ENCODE assay signal across 8 mouse cellular contexts in genomic region chr5:22344556-22344975, GRCm38 (mm10). TPM values are rescaled to one million over a fixed set of nuclear protein-coding genes. Genes with fewer than 3 reads are reported as not detected.
DNase-seq lines count a peak whose midpoint lies in the region; ATAC-seq and TF ChIP-seq lines count a peak whose summit lies in the region.

Gene Reln, minus strand, starts transcription at chr5:22344702.

- peak within 1 kb of the TSS; percentile 72 for H3K9ac ChIP-seq in ES-Bruce4 (ENCODE audit: low read depth, poor library complexity, severe bottlenecking)
- H3K9ac ChIP-seq in heart, postnatal 0 days (replicated peaks; ENCODE audit: low read depth, low read length) = no peak within 1 kb of the TSS
- peak within 1 kb of the TSS; percentile 88 for H3K9ac ChIP-seq in neural tube, embryonic 13.5 days

- no peak for TF ChIP-seq EP300 in ES-Bruce4 (IDR thresholded peaks at IDR 0.05; ENCODE audit: insufficient read depth, low read depth, low read length)
- TF ChIP-seq EP300 in heart, postnatal 0 days (IDR thresholded peaks at IDR 0.05; ENCODE audit: low read depth) = no peak

- intact Hi-C loops in gastrocnemius, adult 2 months (cut with DNase I) = no loop called here
- intact Hi-C loops in left cerebral cortex, postnatal 36 days (cut with DNase I) = loop anchor here (10.0 kb wide), 1 partner anchor 160 kb away; no protein-coding TSS in a partner anchor

- no peaks in the 10 kb centered on the region for H3K4me1 ChIP-seq in ES-Bruce4 (ENCODE audit: control insufficient read depth, insufficient read depth, low read length)
- H3K4me1 ChIP-seq in heart, postnatal 0 days (ENCODE audit: control insufficient read depth, insufficient read depth) = no peaks in the 10 kb centered on the region
- H3K4me1 ChIP-seq in neural tube, embryonic 13.5 days (replicated peaks) = peaks cover 38% of the 10 kb centered on the region

- peak within 1 kb of the TSS; percentile 96 for H3K4me2 ChIP-seq in heart, postnatal 0 days (ENCODE audit: low read depth, low read length)
- H3K4me2 ChIP-seq in neural tube, embryonic 13.5 days = peak within 1 kb of the TSS; percentile 89

- H3K4me3 ChIP-seq in gastrocnemius, adult 2 months = peak within 1 kb of the TSS; percentile 72
- peak within 1 kb of the TSS; percentile 65 for H3K4me3 ChIP-seq in ES-Bruce4 (ENCODE audit: low read depth, low read length)
- H3K4me3 ChIP-seq in heart, postnatal 0 days (ENCODE audit: low read depth, low read length) = peak within 1 kb of the TSS; percentile 65
- peak within 1 kb of the TSS; percentile 63 for H3K4me3 ChIP-seq in neural tube, embryonic 13.5 days

- no peak for ATAC-seq in heart, postnatal 0 days (ENCODE audit: insufficient read depth, low read depth)
- ATAC-seq in neural tube, embryonic 13.5 days (ENCODE audit: low read depth) = peak; percentile 90

- no peak within 1 kb of the TSS for H3K27ac ChIP-seq in gastrocnemius, adult 2 months
- H3K27ac ChIP-seq in ES-Bruce4 (ENCODE audit: insufficient read depth, low read length) = no peak within 1 kb of the TSS
- H3K27ac ChIP-seq in heart, postnatal 0 days (ENCODE audit: low read depth) = no peak within 1 kb of the TSS
- peak within 1 kb of the TSS; percentile 96 for H3K27ac ChIP-seq in neural tube, embryonic 13.5 days (replicated peaks)

- no peak for TF ChIP-seq CTCF in gastrocnemius, adult 2 months (IDR thresholded peaks at IDR 0.05)
- TF ChIP-seq CTCF in ES-Bruce4 (IDR thresholded peaks at IDR 0.05; ENCODE audit: low read depth, low read length) = no peak
- TF ChIP-seq CTCF in heart, postnatal 0 days (IDR thresholded peaks at IDR 0.05; ENCODE audit: low read depth) = no peak

- under 1% methylated on average over 31 of the region's 68 CpGs for WGBS in heart, postnatal 0 days
- WGBS in neural tube, embryonic 13.5 days = 0% methylated on average over 44 of the region's 68 CpGs

- H3K27me3 ChIP-seq in ES-Bruce4 (ENCODE audit: control insufficient read depth, insufficient read depth, low read length, poor library complexity, severe bottlenecking) = peaks cover 25% of the 10 kb centered on the region
- peaks cover 85% of the 10 kb centered on the region for H3K27me3 ChIP-seq in heart, postnatal 0 days (ENCODE audit: control insufficient read depth, insufficient read depth, low read length)
- peaks cover 46% of the 10 kb centered on the region for H3K27me3 ChIP-seq in neural tube, embryonic 13.5 days

- no peaks in the 10 kb centered on the region for H3K36me3 ChIP-seq in ES-Bruce4 (ENCODE audit: control insufficient read depth, insufficient read depth, low read length, poor library complexity, severe bottlenecking)
- no peaks in the 10 kb centered on the region for H3K36me3 ChIP-seq in heart, postnatal 0 days (replicated peaks; ENCODE audit: control insufficient read depth, insufficient read depth, low read length)
- no peaks in the 10 kb centered on the region for H3K36me3 ChIP-seq in neural tube, embryonic 13.5 days

- TF ChIP-seq POLR2A in ES-Bruce4 (IDR thresholded peaks at IDR 0.05; ENCODE audit: insufficient read depth, low read length) = no peak

- no peaks in the 10 kb centered on the region for H3K9me3 ChIP-seq in ES-Bruce4 (replicated peaks; ENCODE audit: control insufficient read depth, insufficient read depth, low read length, poor library complexity, severe bottlenecking)
- no peaks in the 10 kb centered on the region for H3K9me3 ChIP-seq in heart, postnatal 0 days (replicated peaks; ENCODE audit: control insufficient read depth, low read length)
- no peaks in the 10 kb centered on the region for H3K9me3 ChIP-seq in neural tube, embryonic 13.5 days

- DNase-seq in gastrocnemius, adult 2 months = peak; percentile 29
- DNase-seq in gastrocnemius, postnatal 25 days = no peak
- peak; percentile 79 to 87 for DNase-seq in cerebellum, postnatal 36 days
- DNase-seq in heart, postnatal 0 days (ENCODE audit: low spot score) = no peak
- peak in 1 of 2 experiments; percentile 15 for DNase-seq in left cerebral cortex, postnatal 36 days (ENCODE audit: low spot score in 2 of 2)
- DNase-seq in MN1 (ENCODE audit: low spot score) = no peak

RNA-seq across cellular contexts. Expression of gene Reln, which starts in this region (rescaled TPM):
- 1 to 10 TPM; 1.8 to 2.8 TPM for total RNA-seq in gastrocnemius, adult 2 months (2021)
- 1 to 10 TPM; 2.0 to 3.6 TPM for total RNA-seq in gastrocnemius, postnatal 25 days (2021)
- 1.4 and 2.1 TPM in 2 replicates for polyA plus RNA-seq in ES-Bruce4 (2011; ENCODE audit: insufficient read depth, insufficient read length, low read depth, missing spikeins)
- 8.2 and 14.4 TPM in 2 replicates for total RNA-seq in heart, postnatal 0 days (2014; rRNA removed; ENCODE audit: low replicate concordance)
- polyA plus RNA-seq in heart, postnatal 0 days (2015; fragmentation: Nextera tagmentation; extraction: Ambion mirVana) = 1.00 and 1.2 TPM in 2 replicates
- total RNA-seq in left cerebral cortex, postnatal 36 days (2021) = 10 to 100 TPM; 73.0 to 81.2 TPM
- polyA plus RNA-seq in neural tube, embryonic 13.5 days (2015; fragmentation: Nextera tagmentation; extraction: Ambion mirVana) = 45.8 and 51.3 TPM in 2 replicates

Comparison
In these comparisons a context has a peak if more than half of its experiments do, and no peak if none do; other contexts are left out.
1. RNA of gene Reln (polyA plus RNA-seq): 45.8 to 51.3 TPM in neural tube, embryonic 13.5 days; 1.4 to 2.1 TPM in ES-Bruce4 and 1.00 to 1.2 TPM in heart, postnatal 0 days; every median in the first group is over 10 times any median in the second.
2. DNase-seq: peak in gastrocnemius, adult 2 months (single experiment) and cerebellum, postnatal 36 days (2 of 2); none in gastrocnemius, postnatal 25 days (single experiment), heart, postnatal 0 days (single experiment) and MN1 (single experiment).
3. Peak in every context shown above with its lines, with median percentiles within 50 percentile points of each other: H3K4me3 ChIP-seq.